Mouse (Mus musculus): ENCODE results near the gene Kcp.

DNA sequence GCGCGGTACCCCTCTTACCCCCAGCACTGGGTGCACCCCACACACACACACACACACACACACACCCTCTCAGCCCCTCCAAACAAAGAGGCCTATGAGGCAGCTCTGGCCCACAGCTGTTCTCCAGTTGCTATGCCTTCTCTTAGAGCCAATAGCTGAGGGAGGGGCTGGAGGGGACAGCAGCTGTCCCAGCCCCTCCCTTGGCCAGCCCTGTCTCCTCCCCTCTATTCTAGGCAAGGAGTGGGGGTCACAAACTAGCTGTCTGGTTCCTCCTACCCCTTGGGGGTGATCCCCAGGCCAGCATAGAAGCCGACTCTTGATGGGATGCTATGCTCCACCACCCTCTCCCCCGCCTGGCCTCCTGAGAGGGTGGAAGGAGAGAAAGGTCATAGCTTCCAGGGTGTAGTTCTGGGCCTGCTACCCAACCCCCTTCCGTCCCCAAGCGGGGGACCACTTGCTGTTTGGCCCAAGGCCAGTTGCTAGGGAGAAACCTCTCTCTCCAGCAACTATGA, 71.8 kb downstream of the Kcp start:
- TF ChIP-seq GATA1 (IDR thresholded peaks at IDR 0.05; ENCODE audit: borderline replicate concordance, low read length), result no peak
- no peak for TF ChIP-seq FLI1 (IDR thresholded peaks at IDR 0.05; ENCODE audit: low read length)
